ENCODE assay signal across 8 mouse cellular contexts in the genomic region with DNA sequence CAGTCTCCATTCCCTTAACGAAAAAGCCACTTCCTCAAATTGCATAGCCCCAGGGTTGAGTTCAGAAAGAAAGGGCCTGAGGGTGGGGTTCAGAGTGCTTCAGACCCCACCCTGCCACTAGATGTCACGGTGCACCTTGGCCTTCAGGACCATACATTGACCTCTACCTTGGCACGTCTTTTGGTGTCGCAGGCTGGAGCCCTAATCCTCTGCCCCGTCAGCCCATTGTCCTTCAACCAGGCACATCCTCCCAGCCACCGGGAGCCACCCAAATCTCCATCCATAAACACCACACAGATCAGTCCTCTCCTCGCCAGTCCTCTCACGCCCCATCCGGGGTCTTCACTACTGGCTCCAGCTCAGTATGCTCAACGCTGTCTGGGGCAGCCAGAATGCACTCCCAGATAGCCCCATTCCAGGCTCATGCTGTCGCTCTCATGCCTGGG. TPM values are rescaled to one million over a fixed set of nuclear protein-coding genes. Genes with fewer than 3 reads are reported as not detected.
DNase-seq lines count a peak whose midpoint lies in the region; ATAC-seq lines count a peak whose summit lies in the region.

No protein-coding gene starts in this region.

- H3K4me2 ChIP-seq in neural tube, embryonic 11.5 days (ENCODE audit: low read depth), result peak overlapping the region; percentile 70
- H3K4me2 ChIP-seq in intestine, embryonic 15.5 days (replicated peaks), result peak overlapping the region; percentile 81
- peak overlapping the region; percentile 70 for H3K4me2 ChIP-seq in midbrain, embryonic 14.5 days (ENCODE audit: low read length)

- DNase-seq in neural tube, embryonic 11.5 days (ENCODE audit: low spot score), result no peak
- DNase-seq in neural tube, embryonic 10.5 days (ENCODE audit: extremely low spot score, low spot score), result no peak
- no peak for DNase-seq in embryonic facial prominence, embryonic 10.5 days (ENCODE audit: low spot score)
- DNase-seq in midbrain, embryonic 14.5 days, result no peak
- peak; percentile 51 for DNase-seq in thymus, postnatal 4 days
- DNase-seq in adrenal gland, postnatal 36 days, result no peak
- no peak for DNase-seq in testis, postnatal 14 days (ENCODE audit: low spot score)

- no peak for ATAC-seq in neural tube, embryonic 11.5 days (ENCODE audit: insufficient read depth, low FRiP score, low TSS enrichment)
- ATAC-seq in intestine, embryonic 15.5 days, result peak; percentile 4; the same call in 1 of the 2 replicates
- 0 out of 2 replicates have a peak, but pooled peaks have one; percentile 28 for ATAC-seq in midbrain, embryonic 14.5 days (ENCODE audit: low FRiP score, low TSS enrichment)

- H3K27ac ChIP-seq in neural tube, embryonic 11.5 days (ENCODE audit: low read depth, low read length), result no peak overlapping the region
- no peak overlapping the region for H3K27ac ChIP-seq in embryonic facial prominence, embryonic 10.5 days (replicated peaks)
- no peak overlapping the region for H3K27ac ChIP-seq in intestine, embryonic 15.5 days
- H3K27ac ChIP-seq in midbrain, embryonic 14.5 days (replicated peaks; ENCODE audit: low read depth, low read length), result no peak overlapping the region

- WGBS in neural tube, embryonic 11.5 days, result 17% methylated on average over 11 of the region's 11 CpGs
- WGBS in embryonic facial prominence, embryonic 10.5 days, result 14% methylated on average over 11 of the region's 11 CpGs
- WGBS in intestine, embryonic 15.5 days, result 20% methylated on average over 11 of the region's 11 CpGs
- 13% methylated on average over 11 of the region's 11 CpGs for WGBS in midbrain, embryonic 14.5 days

- H3K36me3 ChIP-seq in neural tube, embryonic 11.5 days (ENCODE audit: control insufficient read depth, insufficient read depth, low read length), result no peaks in the 10 kb centered on the region
- no peaks in the 10 kb centered on the region for H3K36me3 ChIP-seq in embryonic facial prominence, embryonic 10.5 days (replicated peaks)
- H3K36me3 ChIP-seq in intestine, embryonic 15.5 days, result no peaks in the 10 kb centered on the region
- H3K36me3 ChIP-seq in midbrain, embryonic 14.5 days (ENCODE audit: control insufficient read depth, insufficient read depth, low read length), result no peaks in the 10 kb centered on the region

- H3K9ac ChIP-seq in neural tube, embryonic 11.5 days (ENCODE audit: low read length), result no peak overlapping the region
- peak overlapping the region; percentile 36; the same call in 1 of the 2 replicates for H3K9ac ChIP-seq in intestine, embryonic 15.5 days
- H3K9ac ChIP-seq in midbrain, embryonic 14.5 days (replicated peaks; ENCODE audit: low read length), result peak overlapping the region; percentile 26; the same call in 1 of the 2 replicates

- peaks cover 10% of the 10 kb centered on the region for H3K27me3 ChIP-seq in neural tube, embryonic 11.5 days (ENCODE audit: control insufficient read depth, insufficient read depth, low read length)
- H3K27me3 ChIP-seq in embryonic facial prominence, embryonic 10.5 days (replicated peaks; ENCODE audit: low read depth, poor library complexity, severe bottlenecking), result peaks cover 84% of the 10 kb centered on the region
- peaks cover 20% of the 10 kb centered on the region for H3K27me3 ChIP-seq in intestine, embryonic 15.5 days (replicated peaks)
- 0 out of 2 replicates have a peak, but pooled peaks cover 7% of the 10 kb centered on the region for H3K27me3 ChIP-seq in midbrain, embryonic 14.5 days (ENCODE audit: control insufficient read depth, insufficient read depth, low read length)

- no peaks in the 10 kb centered on the region for H3K9me3 ChIP-seq in neural tube, embryonic 11.5 days (ENCODE audit: control insufficient read depth, low read length)
- H3K9me3 ChIP-seq in embryonic facial prominence, embryonic 10.5 days, result no peaks in the 10 kb centered on the region
- H3K9me3 ChIP-seq in intestine, embryonic 15.5 days, result no peaks in the 10 kb centered on the region
- no peaks in the 10 kb centered on the region for H3K9me3 ChIP-seq in midbrain, embryonic 14.5 days (ENCODE audit: control insufficient read depth, low read length)

- H3K4me3 ChIP-seq in neural tube, embryonic 11.5 days (ENCODE audit: low read depth, low read length), result peak overlapping the region; percentile 28; the same call in 1 of the 2 replicates
- H3K4me3 ChIP-seq in embryonic facial prominence, embryonic 10.5 days, result peak overlapping the region; percentile 56
- no peak overlapping the region for H3K4me3 ChIP-seq in intestine, embryonic 15.5 days (replicated peaks)
- H3K4me3 ChIP-seq in midbrain, embryonic 14.5 days (replicated peaks; ENCODE audit: low read depth, low read length), result peak overlapping the region; percentile 35

- H3K4me1 ChIP-seq in neural tube, embryonic 11.5 days (ENCODE audit: control insufficient read depth, insufficient read depth, low read length), result no peaks in the 10 kb centered on the region
- H3K4me1 ChIP-seq in embryonic facial prominence, embryonic 10.5 days, result peaks cover 30% of the 10 kb centered on the region
- peaks cover 16% of the 10 kb centered on the region for H3K4me1 ChIP-seq in intestine, embryonic 15.5 days (replicated peaks)
- H3K4me1 ChIP-seq in midbrain, embryonic 14.5 days (ENCODE audit: control insufficient read depth, insufficient read depth, low read length), result peaks cover 9% of the 10 kb centered on the region; the same call in 1 of the 2 replicates

RNA-seq across cellular contexts. Expression of a gene that starts 0.7 kb away (rescaled TPM):
- 1.1 and 1.7 TPM in 2 replicates for polyA plus RNA-seq in neural tube, embryonic 11.5 days (2014; fragmentation: Nextera tagmentation; extraction: Ambion mirVana)
- 0.97 and 1.6 TPM in 2 replicates for polyA plus RNA-seq in embryonic facial prominence, embryonic 10.5 days (2016; fragmentation: Nextera tagmentation; extraction: Ambion mirVana)
- 3.1 and 3.8 TPM in 2 replicates for polyA plus RNA-seq in intestine, embryonic 15.5 days (2015; fragmentation: Nextera tagmentation; extraction: Ambion mirVana)
- polyA plus RNA-seq in midbrain, embryonic 14.5 days (2014; fragmentation: Nextera tagmentation; extraction: Ambion mirVana), result 1.1 and 1.7 TPM in 2 replicates
- 10 to 100 TPM in 1 of 2 experiments, under 1 TPM in 1; 0.76 to 10.4 TPM for total RNA-seq in adrenal gland, postnatal 36 days (2021)

RNA-seq across cellular contexts. Expression of a gene that starts 55.6 kb away (rescaled TPM):
- 408 and 418 TPM in 2 replicates for polyA plus RNA-seq in neural tube, embryonic 11.5 days (2014; fragmentation: Nextera tagmentation; extraction: Ambion mirVana)
- 432 and 438 TPM in 2 replicates for polyA plus RNA-seq in embryonic facial prominence, embryonic 10.5 days (2016; fragmentation: Nextera tagmentation; extraction: Ambion mirVana)
- 539 and 577 TPM in 2 replicates for polyA plus RNA-seq in intestine, embryonic 15.5 days (2015; fragmentation: Nextera tagmentation; extraction: Ambion mirVana)
- polyA plus RNA-seq in midbrain, embryonic 14.5 days (2014; fragmentation: Nextera tagmentation; extraction: Ambion mirVana), result 456 and 524 TPM in 2 replicates
- 100 to 1,000 TPM; 418 to 498 TPM for total RNA-seq in adrenal gland, postnatal 36 days (2021)

RNA-seq across cellular contexts. Expression of a gene that starts 59.9 kb away (rescaled TPM):
- 0.22 TPM in 1 of 2 replicates, not detected in the other for polyA plus RNA-seq in neural tube, embryonic 11.5 days (2014; fragmentation: Nextera tagmentation; extraction: Ambion mirVana)
- polyA plus RNA-seq in embryonic facial prominence, embryonic 10.5 days (2016; fragmentation: Nextera tagmentation; extraction: Ambion mirVana), result 0.10 and 0.22 TPM in 2 replicates
- 0.19 and 0.32 TPM in 2 replicates for polyA plus RNA-seq in intestine, embryonic 15.5 days (2015; fragmentation: Nextera tagmentation; extraction: Ambion mirVana)
- polyA plus RNA-seq in midbrain, embryonic 14.5 days (2014; fragmentation: Nextera tagmentation; extraction: Ambion mirVana), result 0.12 TPM in 1 of 2 replicates, not detected in the other
- total RNA-seq in adrenal gland, postnatal 36 days (2021), result not detected
